Mouse (Mus musculus) megakaryocyte-erythroid progenitor cell, adult 5-6 weeks (primary cell): ENCODE data around the gene Dlgap1. TPM values are rescaled to one million over a fixed set of nuclear protein-coding genes. Genes with fewer than 3 reads are reported as not detected.

Source experiments
- ATAC-seq: replicated peaks from 2 replicates; pipeline ENCODE4 v1.8.0; 2016; ENCODE audit warnings: mild to moderate bottlenecking, inconsistent platforms; ENCODE audit not compliant: severe bottlenecking, poor library complexity, low FRiP score, low TSS enrichment
- total RNA-seq, 2 experiments: library from RNA; stranded (forward) in 1 of 2; stranded (reverse) in 1 of 2; fragments of 200-1000, 215-1000 nt in 1 of 2; fragments of >200 nt in 1 of 2; fragmentation: Nextera tagmentation in 1 of 2; gene quantifications; 2 replicates each; pipeline ENCODE4 v1.2.3; 2014 to 2017

Gene Dlgap1
- not detected in 2 replicates for total RNA-seq (2014; fragmentation: Nextera tagmentation)
- not detected in 2 replicates for total RNA-seq (2017)

DNA sequence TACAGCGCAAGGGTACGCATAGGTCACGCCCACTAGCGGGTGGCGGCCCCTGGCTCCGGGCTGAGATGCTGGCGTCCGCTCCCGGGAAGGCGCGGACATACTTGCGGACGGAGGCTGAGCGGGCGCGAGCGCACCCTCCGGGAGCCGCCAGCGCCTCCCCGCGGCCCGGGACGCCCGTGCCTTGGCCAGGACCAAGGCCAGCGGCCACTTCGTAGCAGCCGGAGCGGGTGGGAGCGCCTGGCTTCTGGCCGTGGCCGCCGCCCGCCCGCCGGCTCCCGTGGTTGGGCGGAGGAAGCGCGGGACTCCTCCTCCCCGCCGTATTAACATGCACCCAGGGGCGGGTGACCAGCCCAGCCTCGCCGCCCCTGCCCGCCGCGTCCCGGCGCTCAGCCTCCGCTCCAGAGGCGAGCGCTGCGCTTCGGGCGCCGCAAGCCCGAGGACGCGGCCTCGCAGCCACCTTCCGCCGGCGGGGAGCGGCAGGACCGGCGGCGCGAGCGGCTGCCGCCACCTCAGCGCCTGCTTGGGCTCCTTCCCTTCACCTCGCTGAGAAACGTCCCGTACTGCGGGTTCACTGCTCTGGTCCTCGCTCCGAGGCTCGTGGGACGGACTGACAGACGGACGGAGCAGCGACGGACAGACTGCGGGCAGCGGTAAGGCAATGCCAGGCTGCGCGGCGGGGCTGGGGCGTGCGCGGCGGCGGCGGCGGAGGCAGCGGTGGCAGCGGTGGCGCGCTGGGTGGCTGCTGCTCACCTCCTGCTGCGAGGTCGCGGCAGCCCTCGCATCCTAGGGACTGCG lies at the start of gene Dlgap1:
Gene Dlgap1 (plus strand): TSS at position 53 of the 795 bp plus-strand sequence.
- ATAC-seq = peak; percentile 37; the same call in 1 of the 2 replicates

GRCm38 (mm10) chr17:69954936-69955335 lies 13.9 kb upstream of the Dlgap1 start:
- ATAC-seq = no peak

DNA sequence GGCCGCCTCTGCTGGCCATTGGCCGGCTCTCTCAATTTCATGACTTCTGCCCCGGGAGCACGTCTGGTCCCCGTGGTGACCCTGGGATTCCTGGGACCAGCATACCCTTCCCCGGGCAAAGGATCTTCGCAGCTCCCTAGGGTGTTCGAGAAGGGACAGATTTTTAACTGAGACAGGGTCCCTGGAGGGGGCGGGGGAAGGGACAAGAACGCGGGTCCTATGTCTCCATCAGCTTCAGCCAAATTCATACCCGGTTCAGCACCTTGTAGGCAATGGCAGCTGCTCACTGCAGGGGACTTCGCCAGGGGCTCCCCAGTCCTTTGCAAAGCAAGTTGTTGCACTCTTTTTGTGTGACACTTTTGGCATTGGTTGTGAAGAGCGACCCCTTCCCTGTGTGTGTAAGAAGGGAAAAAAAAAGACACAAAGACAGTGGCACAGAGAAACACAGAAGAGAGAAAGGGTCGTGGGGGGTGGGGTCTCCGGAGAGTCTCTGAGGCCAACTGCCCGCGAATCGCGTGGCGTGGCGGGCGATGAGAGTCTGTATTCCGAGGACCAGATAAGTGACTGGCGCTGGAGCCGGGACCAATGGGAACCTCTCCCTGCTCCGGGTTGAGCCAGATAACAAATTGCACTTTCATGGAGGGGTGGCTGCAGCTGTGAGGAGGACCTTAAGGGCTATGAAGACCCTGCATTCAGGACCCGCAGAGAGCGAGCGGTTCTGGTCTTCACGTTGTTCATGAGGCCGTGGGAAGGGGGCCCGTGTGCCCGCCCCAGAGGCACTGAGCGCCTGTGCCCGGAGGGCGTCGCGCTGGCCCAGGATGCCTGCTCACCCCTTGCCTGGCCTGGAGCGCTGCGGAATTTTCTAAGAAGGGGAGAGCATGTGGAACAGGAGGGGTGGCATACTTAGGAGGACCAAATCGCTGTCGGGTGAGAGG lies 1.2 kb downstream of the Dlgap1 start:
- ATAC-seq = no peak

- ATAC-seq = no peak
Measured at GRCm38 (mm10) chr17:69973081-69973480, 4.2 kb downstream of the Dlgap1 start.

DNA sequence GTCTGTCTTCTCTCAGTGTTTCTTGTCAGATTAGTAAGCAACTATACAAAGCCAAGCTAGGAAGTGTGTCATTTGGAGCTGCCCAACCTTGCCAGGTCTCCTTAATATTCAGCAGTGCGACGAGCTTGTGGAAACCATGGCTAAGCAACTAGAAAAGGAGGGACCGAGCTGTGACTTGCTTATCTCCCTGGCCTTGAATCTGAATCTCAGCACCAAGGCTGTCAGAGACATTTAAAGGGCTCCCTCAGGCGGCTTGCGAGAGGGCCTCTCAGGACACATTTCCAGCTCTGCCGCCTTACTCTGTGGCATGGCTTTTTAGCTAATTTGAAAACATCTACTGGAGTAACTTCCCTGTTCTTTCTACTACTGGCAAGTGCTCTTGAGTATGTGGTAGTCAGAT lies 5.1 kb downstream of the Dlgap1 start:
- ATAC-seq = no peak

GRCm38 (mm10) chr17:69982236-69982923 lies 13.5 kb downstream of the Dlgap1 start:
- no peak for ATAC-seq

- ATAC-seq = no peak
Measured at GRCm38 (mm10) chr17:69996406-69996805, 27.5 kb downstream of the Dlgap1 start.

GRCm38 (mm10) chr17:70002026-70002425 lies 33.2 kb downstream of the Dlgap1 start:
- no peak for ATAC-seq

DNA sequence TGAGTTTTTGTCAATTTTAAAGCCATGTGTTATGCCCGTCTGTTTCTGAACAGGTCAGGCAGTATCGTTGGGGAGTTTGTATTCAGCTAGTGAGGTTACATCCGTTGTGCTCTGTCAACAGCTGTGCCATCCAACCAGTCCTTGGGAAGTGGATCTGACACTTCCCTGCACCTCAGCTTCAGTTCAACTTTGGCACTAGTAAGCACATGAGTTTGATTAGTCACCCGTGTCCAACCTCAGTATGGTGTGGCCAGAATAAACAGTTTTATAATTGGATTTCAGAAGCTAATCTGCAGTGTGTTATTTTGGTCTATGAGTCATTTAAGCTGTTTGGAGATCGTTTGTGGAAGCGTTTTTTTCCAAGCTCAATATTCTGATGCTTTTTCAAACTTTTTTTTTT lies 35.8 kb downstream of the Dlgap1 start:
- ATAC-seq = no peak

GRCm38 (mm10) chr17:70007607-70008006 lies 38.7 kb downstream of the Dlgap1 start:
- no peak for ATAC-seq

- ATAC-seq = no peak
Measured at GRCm38 (mm10) chr17:70016511-70016910, 47.6 kb downstream of the Dlgap1 start.

- ATAC-seq = no peak
Measured at GRCm38 (mm10) chr17:70020376-70020775, 51.5 kb downstream of the Dlgap1 start.

DNA sequence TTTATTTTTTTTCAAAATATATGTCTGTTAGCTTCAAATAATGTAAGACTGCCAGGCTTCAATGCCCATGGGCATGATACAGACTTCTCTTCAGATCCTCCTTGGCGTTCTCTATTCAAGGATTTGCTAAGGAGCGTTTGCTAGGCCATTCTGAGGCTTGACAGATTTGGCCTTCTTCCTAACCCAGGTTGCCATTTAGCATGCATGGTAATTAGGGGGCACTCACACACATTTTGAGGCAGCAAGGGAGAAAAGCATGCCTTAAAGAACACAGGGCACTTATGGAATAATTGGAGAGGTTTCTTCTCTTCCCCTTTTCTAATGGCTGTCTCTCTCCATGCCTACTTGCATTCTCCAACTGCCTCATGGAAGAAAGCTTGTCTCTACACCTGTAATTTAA lies 53.7 kb downstream of the Dlgap1 start:
- ATAC-seq = no peak

DNA sequence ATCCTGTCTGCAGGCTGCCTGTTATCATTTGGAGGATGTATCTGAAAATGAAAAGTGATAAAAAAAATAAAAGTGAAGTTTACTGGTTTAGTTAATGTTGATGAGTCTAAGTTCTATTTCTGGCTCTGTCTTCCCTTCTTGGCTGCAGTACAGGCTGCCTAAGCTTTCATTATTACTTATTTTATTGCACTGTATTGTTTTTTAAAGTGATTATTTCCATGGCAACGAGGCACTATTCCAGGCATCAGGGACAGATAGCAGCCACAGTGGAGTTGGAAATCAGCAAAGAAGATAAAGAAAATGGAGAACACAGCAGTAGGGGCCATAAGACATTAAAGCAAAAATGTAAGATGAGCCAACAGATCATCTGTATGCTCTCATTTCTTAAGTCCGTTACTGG lies 66.0 kb downstream of the Dlgap1 start:
- ATAC-seq = no peak

DNA sequence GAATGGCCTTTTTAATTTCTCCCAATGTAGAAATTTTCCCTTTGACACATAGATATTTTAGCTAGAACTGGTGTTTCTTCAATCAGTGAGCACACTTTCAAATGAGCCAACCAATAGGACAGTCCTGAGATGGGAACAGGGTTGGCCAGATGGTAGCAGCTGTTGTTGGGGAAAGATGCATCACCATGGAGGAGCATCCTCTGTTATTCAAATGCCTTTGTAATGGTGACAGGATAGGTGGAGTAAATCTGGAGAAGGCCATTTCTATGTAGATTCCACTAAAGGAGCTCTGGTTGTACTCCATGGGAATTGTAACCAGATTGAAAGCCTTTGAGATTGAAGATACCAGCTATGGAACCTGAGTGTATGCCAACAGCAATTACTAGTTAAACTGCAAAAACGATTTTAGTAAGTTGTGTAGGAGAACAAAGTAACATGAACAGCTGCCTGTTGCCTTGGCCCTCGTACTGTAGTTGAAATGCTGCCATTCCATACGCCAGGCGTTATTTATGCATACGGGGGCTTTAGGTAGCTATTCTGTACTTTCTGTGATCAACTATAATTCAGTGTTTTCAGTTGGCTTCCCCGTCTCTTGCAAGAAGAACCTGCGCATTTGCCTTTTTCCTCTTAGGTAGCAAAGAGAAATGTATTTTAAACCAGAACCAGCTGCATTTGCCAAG lies 72.0 kb downstream of the Dlgap1 start:
- ATAC-seq = no peak

- no peak for ATAC-seq
Measured at GRCm38 (mm10) chr17:70068281-70068680, 99.4 kb downstream of the Dlgap1 start.

- ATAC-seq = no peak
Measured at GRCm38 (mm10) chr17:70072066-70072465, 103.2 kb downstream of the Dlgap1 start.

DNA sequence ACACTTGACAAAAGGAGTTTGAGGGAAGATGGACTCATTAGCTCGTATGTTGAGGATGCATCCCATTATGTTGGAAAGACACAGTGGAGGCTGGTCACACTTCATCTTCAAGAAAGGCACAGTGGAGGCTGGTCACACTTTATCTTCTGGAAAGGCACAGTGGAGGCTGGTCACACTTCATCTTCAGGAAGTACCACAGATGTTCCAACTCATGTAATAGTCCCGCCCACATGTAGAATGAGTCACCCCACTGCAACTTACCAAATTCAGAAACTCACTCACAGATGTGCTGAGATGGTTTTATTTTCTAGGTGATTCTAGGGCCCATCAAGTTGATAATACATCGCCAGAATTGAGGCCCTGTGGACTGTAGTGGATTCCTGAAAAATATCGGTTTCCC lies 119.3 kb downstream of the Dlgap1 start:
- no peak for ATAC-seq

DNA sequence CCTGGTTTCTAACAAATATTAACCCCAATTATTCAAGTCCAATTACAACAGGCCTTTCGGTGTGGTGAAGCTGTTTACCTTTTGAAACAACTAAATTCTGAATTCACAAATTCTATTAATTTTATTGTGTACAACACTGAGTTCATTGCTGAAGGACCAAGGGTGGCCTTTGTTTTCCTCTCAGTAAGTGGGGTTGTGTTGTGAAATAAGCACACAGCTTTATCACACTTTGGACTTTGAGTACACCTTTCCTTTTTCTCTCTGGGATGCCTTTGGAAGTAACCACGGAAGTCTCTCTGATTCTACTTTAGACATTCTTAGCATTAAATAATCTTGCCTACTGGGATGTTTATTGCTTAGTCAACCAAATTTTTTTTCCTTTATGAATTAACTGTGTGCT lies 121.9 kb downstream of the Dlgap1 start:
- no peak for ATAC-seq
